Mouse (Mus musculus) CH12.LX (cell line): ENCODE measurements at regions not wholly inside any gene's neighbourhood (a gene's known extent, or its start where the extent isn't known, plus 50 kb on each side); places are given as distances from the start of the nearest gene placed in this dataset.

Source experiments
- CTCF ChIP-seq, 2 experiments: IDR thresholded peaks in 1 of 2; conservative IDR thresholded peaks in 1 of 2; 2 replicates each; pipeline ENCODE4 v1.5.1; 2011 to 2012; ENCODE audit warnings: low read depth in 2 of 2, low read length in 2 of 2, improper control_type of control experiment in 1 of 2, inconsistent platforms in 1 of 2, mild to moderate bottlenecking in 1 of 2, moderate library complexity in 1 of 2
- E2F4 ChIP-seq: IDR thresholded peaks from 2 replicates; pipeline ENCODE4 v1.6.1; 2011; ENCODE audit warnings: low read depth, low read length, improper control_type of control experiment; ENCODE audit not compliant: insufficient replicate concordance
- MAX ChIP-seq: IDR thresholded peaks from 2 replicates; pipeline ENCODE4 v1.6.1; 2011; ENCODE audit warnings: low read length, improper control_type of control experiment
- POLR2A ChIP-seq: IDR thresholded peaks from 2 replicates; pipeline ENCODE4 v1.6.1; 2011; ENCODE audit warnings: low read depth, mild to moderate bottlenecking, improper control_type of control experiment, low read length
- UBTF ChIP-seq: IDR thresholded peaks from 2 replicates; pipeline ENCODE4 v1.6.1; 2012; ENCODE audit warnings: low read depth, mild to moderate bottlenecking, inconsistent platforms, low read length, improper control_type of control experiment, moderate library complexity

- TF ChIP-seq MAX (no peak), UBTF (no peak), POLR2A (no peak), E2F4 (no peak), CTCF (conservative IDR thresholded peaks at IDR 0.05 in 1 of 2, IDR thresholded peaks at IDR 0.05 in 1 of 2; ENCODE audit: low read depth in 2 of 2, low read length in 2 of 2) (no peak)
These were observed 157.5 kb upstream of the Serpine2 start for GRCm38 (mm10) chr1:80018391-80019065.
